Mouse (Mus musculus): ENCODE data around the gene Hus1.

DNA sequence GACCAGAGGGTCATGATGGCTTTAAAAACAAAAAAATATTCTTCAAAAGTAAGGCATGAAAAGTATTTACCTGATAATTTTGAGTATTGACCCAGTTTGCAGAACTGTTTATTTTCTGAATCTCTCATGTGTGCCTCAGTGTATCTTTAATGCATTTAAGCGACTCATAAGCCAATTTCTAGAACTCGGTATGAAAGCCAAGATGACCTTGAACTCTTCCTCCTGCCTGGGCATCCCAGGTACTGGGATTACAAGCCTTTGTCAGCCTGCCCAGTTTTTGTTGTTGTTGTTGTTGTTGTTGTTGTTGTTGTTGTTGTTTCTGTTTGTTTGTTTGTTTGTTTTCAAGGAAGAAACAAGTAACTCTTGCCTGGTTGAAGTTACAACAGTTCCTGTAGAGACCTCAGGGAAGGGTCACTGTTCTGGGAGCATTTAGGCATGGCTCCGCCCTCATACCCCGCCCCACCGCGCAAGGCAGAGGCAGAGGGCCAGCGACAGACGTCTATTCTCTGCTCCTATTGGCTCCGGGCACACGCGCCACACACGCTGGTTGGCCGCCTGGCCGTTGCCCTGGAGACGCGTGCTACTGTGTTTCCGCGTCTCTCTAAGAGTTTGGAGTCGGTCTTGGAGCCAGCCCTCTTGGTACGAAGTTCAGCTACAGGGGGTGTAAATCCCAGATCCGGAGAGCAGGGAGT lies 37.2 kb upstream of the Hus1 start, which contains the start of gene Gm11992:
- TF ChIP-seq CTCF (IDR thresholded peaks at IDR 0.05; ENCODE audit: extremely low read depth, insufficient read length, insufficient replicate concordance, low read depth, low read length) (no peak), POLR2A (IDR thresholded peaks at IDR 0.05; ENCODE audit: low read depth, low read length) (no peak)
